Mouse (Mus musculus) ES-E14 (cell line): ENCODE results near the gene Tmem40. TPM values are rescaled to one million over a fixed set of nuclear protein-coding genes. Genes with fewer than 3 reads are reported as not detected.

ENCODE experiments used
- DNase-seq: peaks from one replicate; pipeline ENCODE4 v3.0.0-alpha.2; 2013; ENCODE audit warnings: low read depth, low spot score
- H3K27ac ChIP-seq: 2 replicates; pipeline ENCODE4 v1.5.1; 2012; ENCODE audit warnings: low read depth, mild to moderate bottlenecking, low read length, moderate library complexity, mixed read lengths; ENCODE audit not compliant: poor library complexity, insufficient read depth, severe bottlenecking
- H3K36me3 ChIP-seq: 2 replicates; pipeline ENCODE4 v1.6.1; 2012; ENCODE audit warnings: mild to moderate bottlenecking, low read length, moderate library complexity, mixed read lengths; ENCODE audit not compliant: control insufficient read depth, poor library complexity, insufficient read depth, severe bottlenecking
- H3K4me1 ChIP-seq, 2 experiments: fragments of 150-350 bp in 1 of 2; sonication (generic) in 1 of 2; 2 replicates each; pipeline ENCODE4 v1.6.1; 2012; ENCODE audit warnings: low read length in 2 of 2, mild to moderate bottlenecking in 1 of 2, mixed read lengths in 1 of 2; ENCODE audit not compliant: control insufficient read depth in 2 of 2, insufficient read depth in 2 of 2, poor library complexity in 1 of 2
- H3K4me3 ChIP-seq, 2 experiments: fragments of 150-350 bp in 1 of 2; sonication (generic) in 1 of 2; 2 replicates each; pipeline ENCODE4 v1.5.1; 2012; ENCODE audit warnings: low read length in 2 of 2, low read depth in 1 of 2, mild to moderate bottlenecking in 1 of 2, mixed read lengths in 1 of 2; ENCODE audit not compliant: insufficient read depth in 1 of 2, poor library complexity in 1 of 2, severe bottlenecking in 1 of 2
- H3K9ac ChIP-seq: 2 replicates; pipeline ENCODE4 v1.6.1; 2012; ENCODE audit warnings: low read depth, mild to moderate bottlenecking, low read length, mixed read lengths; ENCODE audit not compliant: poor library complexity, insufficient read depth, severe bottlenecking
- H3K9me3 ChIP-seq: fragments of 150-350 bp; sonication (generic); 2 replicates; pipeline ENCODE4 v1.6.1; 2012; ENCODE audit warnings: low read depth, mild to moderate bottlenecking, low read length; ENCODE audit not compliant: control insufficient read depth, insufficient read depth
- CHD2 ChIP-seq: IDR thresholded peaks from 2 replicates; pipeline ENCODE4 v1.6.1; 2014; ENCODE audit warnings: mild to moderate bottlenecking, low read depth, low read length, inconsistent platforms
- HCFC1 ChIP-seq: IDR thresholded peaks from 2 replicates; pipeline ENCODE4 v1.6.1; 2012; ENCODE audit warnings: low read length, inconsistent platforms, borderline replicate concordance; ENCODE audit not compliant: insufficient read depth
- MAFK ChIP-seq: IDR thresholded peaks from 2 replicates; pipeline ENCODE4 v1.6.1; 2014; ENCODE audit warnings: mild to moderate bottlenecking, low read depth, low read length, inconsistent platforms; ENCODE audit not compliant: insufficient read depth
- ZC3H11A ChIP-seq: IDR thresholded peaks from 2 replicates; pipeline ENCODE4 v1.6.1; 2012; ENCODE audit warnings: low read depth, mild to moderate bottlenecking, inconsistent platforms, low read length, borderline replicate concordance
- ZNF384 ChIP-seq: IDR thresholded peaks from 2 replicates; pipeline ENCODE4 v1.6.1; 2012; ENCODE audit warnings: low read depth, low read length, inconsistent platforms
- in situ Hi-C, 2 experiments: fragments of 600-800 bp; cut with MboI; formaldehyde crosslinking; loops; one replicate each; pipeline ENCODE4 v1.15.1; 2025; ENCODE audit warnings: low sequenced_read_pairs in 2 of 2, inconsistent platforms in 1 of 2; ENCODE audit not compliant: unreplicated experiment in 2 of 2
- total RNA-seq: library from RNA; depleted of rRNA; stranded (reverse); fragments of 300-350 nt; gene quantifications from 2 replicates; pipeline ENCODE4 v1.2.3, GENCODE M21; 2012; rRNA removed

The Tmem40 gene
- 18.4 and 21.9 TPM in 2 replicates for total RNA-seq

DNA sequence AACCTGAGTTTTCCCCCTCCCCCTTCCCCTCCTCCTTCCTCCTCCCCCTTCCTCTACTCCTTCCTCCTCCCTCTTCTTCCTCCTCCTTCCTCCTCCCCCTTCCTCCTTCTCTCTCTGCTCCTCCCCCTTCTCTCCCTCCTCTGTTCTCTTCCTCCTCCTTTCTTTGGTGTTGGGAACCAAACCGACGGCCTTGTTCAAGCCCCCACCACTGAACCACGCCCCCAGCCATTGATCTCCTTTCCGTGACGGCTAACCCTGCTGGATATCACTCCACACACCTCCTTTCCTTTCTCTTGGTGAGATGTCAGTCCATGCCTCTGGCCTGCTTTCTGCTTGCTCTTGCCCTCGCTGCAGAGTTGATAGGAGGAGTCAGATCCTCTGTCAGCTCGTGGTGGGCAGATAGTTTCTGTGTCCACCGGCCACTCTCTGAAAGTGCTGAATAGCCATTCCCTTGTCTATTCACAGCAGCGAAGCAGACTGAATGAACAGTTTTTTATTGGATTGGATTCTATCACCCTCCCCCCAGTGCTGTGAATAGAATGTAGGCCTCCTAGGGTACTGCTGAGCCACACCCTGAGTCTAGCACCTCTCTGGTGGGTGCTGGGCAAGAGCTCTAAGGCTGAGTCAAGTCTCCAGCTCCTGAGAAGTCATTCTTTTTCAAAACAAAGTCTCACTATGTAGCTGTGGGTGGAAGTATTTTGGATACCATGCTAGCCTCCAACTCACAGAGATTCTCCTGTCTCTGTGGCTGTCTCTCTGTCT, at the start of gene Tmem40:
Gene Tmem40 (minus strand): TSS at position 416 of the 762 bp plus-strand sequence.
- DNase-seq, result peak; percentile 68
- Histone ChIP-seq H3K4me3 (0 out of 4 replicates have a peak within 1 kb of the TSS, but pooled peaks of 1 of the 2 experiments have one; percentile 13), H3K9ac (no peak within 1 kb of the TSS; the same call in 1 of the 2 replicates), H3K9me3 (no peaks in the 10 kb centered on the region), H3K36me3 (no peaks in the 10 kb centered on the region), H3K27ac (peak within 1 kb of the TSS; percentile 58; the same call in 1 of the 2 replicates), H3K4me1 (peaks cover 0 to 31% of the 10 kb centered on the region in 2 experiments; a peak in 3 of 4 replicates)
- in situ Hi-C loops, result no loop called here
- TF ChIP-seq CHD2 (no peak), ZC3H11A (no peak), ZNF384 (no peak)

DNA sequence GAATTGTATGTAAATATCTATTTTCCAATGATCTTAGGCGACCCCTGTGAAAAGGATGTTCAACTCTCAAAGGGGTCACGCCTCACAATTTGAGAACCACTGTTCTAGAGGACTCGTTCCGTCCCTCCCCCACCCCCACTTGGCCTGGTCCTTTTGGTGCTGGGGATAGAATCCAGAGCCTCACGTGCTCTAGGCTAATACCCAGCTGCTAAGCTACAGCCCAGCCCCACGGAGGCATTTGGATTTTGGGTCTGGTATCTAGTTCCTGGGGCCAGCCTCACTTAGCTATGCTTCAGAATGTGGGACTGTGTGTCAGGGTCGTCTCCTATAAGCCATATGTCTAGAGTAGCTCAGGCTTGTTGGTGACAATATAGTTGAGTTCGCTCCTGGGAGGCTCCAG, 49.4 kb upstream of the Tmem40 start:
- peaks cover 17% of the 10 kb centered on the region for H3K36me3 ChIP-seq
- H3K9me3 ChIP-seq, result no peaks in the 10 kb centered on the region
- no peak overlapping the region for H3K9ac ChIP-seq
- in situ Hi-C loops, result no loop called here
- H3K4me1 ChIP-seq, result peaks cover 0 to 8% of the 10 kb centered on the region in 2 experiments; a peak in 2 of 4 replicates
- H3K4me3 ChIP-seq, result no peak overlapping the region
- H3K27ac ChIP-seq, result no peak overlapping the region
- DNase-seq, result no peak
- TF ChIP-seq ZNF384 (no peak), HCFC1 (no peak), ZC3H11A (no peak), CHD2 (no peak), MAFK (no peak)

DNA sequence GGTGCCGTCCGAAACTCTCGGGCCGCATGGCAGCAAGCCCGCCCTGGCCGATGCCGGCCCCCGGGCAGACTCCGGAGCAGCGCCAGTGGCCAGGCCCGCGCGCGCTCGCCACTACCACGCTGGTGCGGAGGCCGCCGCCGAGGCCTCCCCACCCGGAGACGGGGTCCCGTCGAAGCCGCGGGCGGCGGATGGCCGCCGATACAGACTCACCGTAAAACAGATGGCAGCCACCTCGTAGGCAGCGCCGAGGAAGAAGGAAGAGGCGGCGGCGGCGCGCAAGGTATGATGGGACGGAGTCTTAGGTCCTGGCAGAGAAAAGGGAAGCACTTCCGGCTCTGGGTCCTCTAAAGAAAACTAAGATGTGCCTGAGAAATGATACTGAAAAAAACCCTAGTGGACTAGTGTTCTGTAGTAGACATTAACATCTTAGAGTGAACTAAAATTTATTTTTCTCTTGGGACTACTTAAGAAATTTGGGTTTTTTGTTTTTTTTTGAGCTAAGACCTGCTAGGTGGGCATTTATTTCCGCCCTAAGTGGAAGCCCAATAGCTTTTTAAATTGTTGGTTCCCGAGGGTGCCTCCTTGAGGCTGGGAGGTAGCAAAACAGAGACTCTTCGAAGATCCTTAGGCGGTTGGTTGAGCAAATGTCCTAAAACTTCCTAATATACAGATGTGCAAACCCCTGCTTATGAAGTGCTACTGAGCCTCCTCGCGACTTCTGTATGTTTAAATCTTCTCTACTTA, 46.5 kb upstream of the Tmem40 start, which contains the start of gene Rpl32:
Gene Rpl32 (minus strand): TSS at position 260 of the 744 bp plus-strand sequence.
- Histone ChIP-seq H3K36me3 (peaks cover 36% of the 10 kb centered on the region), H3K4me3 (peak within 1 kb of the TSS; percentile 91 to 93), H3K9ac (peak within 1 kb of the TSS; percentile 99), H3K27ac (peak within 1 kb of the TSS; percentile 95), H3K4me1 (peaks cover 0 to 11% of the 10 kb centered on the region in 2 experiments; a peak in 2 of 4 replicates), H3K9me3 (no peaks in the 10 kb centered on the region)
- peak; percentile 82 for DNase-seq
- TF ChIP-seq HCFC1 (peak; percentile 63; the same call in 1 of the 2 replicates), ZC3H11A (no peak), MAFK (peak; percentile 52; the same call in 1 of the 2 replicates), ZNF384 (no peak), CHD2 (no peak)
- in situ Hi-C loops, result no loop called here

DNA sequence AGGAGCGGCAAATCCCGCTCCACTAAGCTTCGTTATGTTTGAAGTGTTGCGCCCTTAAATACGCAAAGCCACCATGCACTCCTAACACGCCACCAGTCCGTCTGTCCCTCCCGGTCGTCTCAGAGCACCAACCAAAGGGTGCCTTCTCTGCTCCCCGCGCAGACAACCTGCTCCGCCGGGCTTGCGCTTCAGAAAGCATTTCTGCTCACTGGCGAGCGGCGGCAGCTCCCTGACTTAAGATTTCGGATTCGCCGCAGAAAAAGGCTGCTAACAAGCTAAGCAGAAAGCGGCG, 45.9 kb upstream of the Tmem40 start:
- Histone ChIP-seq H3K4me3 (peak overlapping the region; percentile 91 to 93), H3K27ac (peak overlapping the region; percentile 95), H3K36me3 (peaks cover 36% of the 10 kb centered on the region), H3K9ac (peak overlapping the region; percentile 99), H3K4me1 (peaks cover 0 to 11% of the 10 kb centered on the region in 2 experiments; a peak in 2 of 4 replicates), H3K9me3 (no peaks in the 10 kb centered on the region)
- no peak for DNase-seq
- TF ChIP-seq MAFK (no peak), ZNF384 (no peak), CHD2 (no peak), HCFC1 (no peak), ZC3H11A (no peak)
- in situ Hi-C loops, result no loop called here
